Mouse (Mus musculus) small intestine, adult 2 months (tissue): Measurements from ENCODE around the gene Pou3f3.

Source experiments
- CTCF ChIP-seq: fragments of 200-500 bp; IDR thresholded peaks from 2 replicates; pipeline ENCODE4 v1.5.1; 2012; ENCODE audit warnings: low read depth, mild to moderate bottlenecking, control low read depth, inconsistent platforms, low read length, moderate library complexity, mixed read lengths; ENCODE audit not compliant: insufficient replicate concordance, insufficient read length; ENCODE audit errors: extremely low read depth
- POLR2A ChIP-seq: fragments of 200-500 bp; IDR thresholded peaks from 2 replicates; pipeline ENCODE4 v1.6.1; 2012; ENCODE audit warnings: low read depth, mild to moderate bottlenecking, control low read depth, inconsistent platforms, low read length, moderate library complexity

GRCm38 (mm10) chr1:42718549-42718948 is 23.0 kb downstream of the Pou3f3 start:
- TF ChIP-seq CTCF = no peak
- no peak for TF ChIP-seq POLR2A
